Mouse (Mus musculus) brain, embryonic 14.5 days (tissue): ENCODE measurements around the gene Wfdc6a. TPM values are rescaled to one million over a fixed set of nuclear protein-coding genes. Genes with fewer than 3 reads are reported as not detected.
A peak's percentile ranks its signal among the peaks of the same experiment; 100 is the strongest.

Experiments
- DNase-seq: peaks from one replicate; pipeline ENCODE4 v3.0.0-alpha.2; 2011; ENCODE audit warnings: low read depth
- CTCF ChIP-seq: fragments of 200-500 bp; IDR thresholded peaks from 2 replicates; pipeline ENCODE4 v1.5.1; 2012; ENCODE audit warnings: inconsistent platforms, mild to moderate bottlenecking, moderate library complexity, borderline replicate concordance; ENCODE audit not compliant: insufficient read depth, insufficient read length; ENCODE audit errors: extremely low read depth
- POLR2A ChIP-seq: fragments of 200-500 bp; IDR thresholded peaks from 2 replicates; pipeline ENCODE4 v1.6.1; 2012; ENCODE audit warnings: mild to moderate bottlenecking, inconsistent platforms, borderline replicate concordance; ENCODE audit not compliant: poor library complexity, insufficient read depth, insufficient read length, severe bottlenecking; ENCODE audit errors: extremely low read depth
- polyA plus RNA-seq: library from polyadenylated mRNA; depleted of rRNA; stranded (reverse); fragments of >200 nt; gene quantifications from 2 replicates; pipeline ENCODE4 v1.2.3, GENCODE M21; 2012; rRNA removed

The Wfdc6a gene
- polyA plus RNA-seq, 1 experiment = not detected

- TF ChIP-seq POLR2A = no peak
- no peak for TF ChIP-seq CTCF
- DNase-seq = no peak
Measured at GRCm38 (mm10) chr2:164544454-164545097, 40.7 kb downstream of the Wfdc6a start.

DNA sequence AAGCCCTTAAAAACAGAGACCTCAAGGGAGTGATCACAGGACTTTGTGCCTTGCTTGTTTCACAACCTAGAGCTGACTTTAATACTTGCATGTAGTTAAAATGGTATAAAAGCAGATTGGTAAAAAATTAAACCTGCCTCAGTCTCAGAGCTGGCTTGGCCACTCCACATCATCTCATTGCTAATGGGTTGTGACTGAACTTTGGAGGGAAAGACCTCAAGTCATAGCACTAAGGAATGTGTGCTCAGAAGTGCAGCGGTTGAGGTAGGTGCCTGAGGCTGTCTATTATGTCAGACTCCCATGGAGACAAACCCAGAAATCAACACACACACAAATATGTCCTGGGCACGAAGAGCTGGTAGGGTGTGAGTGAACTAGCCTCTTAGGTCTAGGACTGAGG is 41.5 kb downstream of the Wfdc6a start:
- DNase-seq = no peak
- no peak for TF ChIP-seq CTCF
- no peak for TF ChIP-seq POLR2A

- TF ChIP-seq CTCF (no peak), POLR2A (no peak)
- DNase-seq = no peak
Measured at GRCm38 (mm10) chr2:164542598-164542997, 42.6 kb downstream of the Wfdc6a start.

GRCm38 (mm10) chr2:164542132-164542531 is 43.1 kb downstream of the Wfdc6a start:
- TF ChIP-seq CTCF (no peak), POLR2A (no peak)
- DNase-seq = no peak

GRCm38 (mm10) chr2:164540652-164541427 is 44.4 kb downstream of the Wfdc6a start:
- TF ChIP-seq CTCF (no peak), POLR2A (no peak)
- no peak for DNase-seq

- TF ChIP-seq CTCF (no peak), POLR2A (no peak)
Measured at GRCm38 (mm10) chr2:164537003-164537402, 48.2 kb downstream of the Wfdc6a start.

GRCm38 (mm10) chr2:164534315-164534714 is 50.9 kb downstream of the Wfdc6a start:
- TF ChIP-seq CTCF = no peak
- no peak for TF ChIP-seq POLR2A
- DNase-seq = no peak

More at GRCm38 (mm10) chr2:164537003-164537402, 48.2 kb downstream of the Wfdc6a start:
- DNase-seq = no peak

GRCm38 (mm10) chr2:164531169-164531568 is 54.1 kb downstream of the Wfdc6a start:
- TF ChIP-seq POLR2A (no peak), CTCF (peak; percentile 86; the same call in 1 of the 2 replicates)

More at GRCm38 (mm10) chr2:164531169-164531568, 54.1 kb downstream of the Wfdc6a start:
- peak; percentile 74 for DNase-seq

Other genes starting within 250 kb of the Wfdc6a start
- 0.22 TPM in 1 of 2 replicates, not detected in the other for gene Slpi, start 196.4 kb downstream of the Wfdc6a start, polyA plus RNA-seq
- gene Rbpjl, start 182.3 kb downstream of the Wfdc6a start, polyA plus RNA-seq = 0.04 and 0.10 TPM in 2 replicates
- gene Matn4, start 180.3 kb downstream of the Wfdc6a start, polyA plus RNA-seq = 1.8 and 2.5 TPM in 2 replicates
- gene Sdc4, start 141.6 kb downstream of the Wfdc6a start, polyA plus RNA-seq = 2.3 and 3.7 TPM in 2 replicates
- gene Sys1, start 128.5 kb downstream of the Wfdc6a start, polyA plus RNA-seq = 69.6 and 82.0 TPM in 2 replicates
- 8.0 and 10.2 TPM in 2 replicates for gene Gm20458, start 124.5 kb downstream of the Wfdc6a start, polyA plus RNA-seq
- not detected in 2 replicates for gene Trp53tg5, start 111.7 kb downstream of the Wfdc6a start, polyA plus RNA-seq
- gene Dbndd2, start 99.3 kb downstream of the Wfdc6a start, polyA plus RNA-seq = 11.4 and 13.1 TPM in 2 replicates
- gene Pigt, start 87.9 kb downstream of the Wfdc6a start, polyA plus RNA-seq = 109 and 155 TPM in 2 replicates
- gene Wfdc2, start 23.0 kb downstream of the Wfdc6a start, polyA plus RNA-seq = 3.9 and 5.3 TPM in 2 replicates
- gene Spint3, start 12.0 kb downstream of the Wfdc6a start, polyA plus RNA-seq = not detected in 2 replicates
- not detected in 2 replicates for gene Eppin, start 8.1 kb upstream of the Wfdc6a start, polyA plus RNA-seq
- not detected in 2 replicates for gene Wfdc6b, start 28.1 kb upstream of the Wfdc6a start, polyA plus RNA-seq
- not detected in 2 replicates for gene Wfdc8, start 28.2 kb upstream of the Wfdc6a start, polyA plus RNA-seq
- not detected in 2 replicates for gene Wfdc16, start 53.3 kb upstream of the Wfdc6a start, polyA plus RNA-seq
- not detected in 2 replicates for gene Wfdc10, start 70.6 kb upstream of the Wfdc6a start, polyA plus RNA-seq
- gene Wfdc9, start 71.1 kb upstream of the Wfdc6a start, polyA plus RNA-seq = not detected in 2 replicates
- not detected in 2 replicates for gene Wfdc11, start 88.6 kb upstream of the Wfdc6a start, polyA plus RNA-seq
- gene Wfdc13, start 99.7 kb upstream of the Wfdc6a start, polyA plus RNA-seq = not detected in 2 replicates
- gene Spint4, start 113.1 kb upstream of the Wfdc6a start, polyA plus RNA-seq = not detected in 2 replicates
- gene Spint5, start 129.9 kb upstream of the Wfdc6a start, polyA plus RNA-seq = not detected in 2 replicates
- 0.94 and 1.4 TPM in 2 replicates for gene Wfdc3, start 160.5 kb upstream of the Wfdc6a start, polyA plus RNA-seq
- gene Dnttip1, start 160.5 kb upstream of the Wfdc6a start, polyA plus RNA-seq = 46.0 and 50.2 TPM in 2 replicates
- 94.0 and 201 TPM in 2 replicates for gene Ube2c, start 184.5 kb upstream of the Wfdc6a start, polyA plus RNA-seq
- 1.7 TPM in 2 replicates for gene Tnnc2, start 194.5 kb upstream of the Wfdc6a start, polyA plus RNA-seq
- gene Snx21, start 200.4 kb upstream of the Wfdc6a start, polyA plus RNA-seq = 25.9 and 27.0 TPM in 2 replicates
- gene Acot8, start 219.4 kb upstream of the Wfdc6a start, polyA plus RNA-seq = 29.7 and 41.1 TPM in 2 replicates
- gene Zswim3, start 219.7 kb upstream of the Wfdc6a start, polyA plus RNA-seq = 8.5 and 10.1 TPM in 2 replicates
- 12.1 and 17.6 TPM in 2 replicates for gene Zswim1, start 237.2 kb upstream of the Wfdc6a start, polyA plus RNA-seq
- not detected in 2 replicates for gene Spata25, start 243.1 kb upstream of the Wfdc6a start, polyA plus RNA-seq
- gene Ctsa, start 247.4 kb upstream of the Wfdc6a start, polyA plus RNA-seq = 125 and 165 TPM in 2 replicates
- 5.1 and 7.0 TPM in 2 replicates for gene Neurl2, start 248.0 kb upstream of the Wfdc6a start, polyA plus RNA-seq